Mouse (Mus musculus) left cerebral cortex, postnatal 14 days (tissue): ENCODE data around the gene Fancg. TPM values are rescaled to one million over a fixed set of nuclear protein-coding genes. Genes with fewer than 3 reads are reported as not detected.
"Not testable (repeated sequence)": the region's sequence is repeated elsewhere in the genome, so short reads cannot be mapped to it uniquely, and the experiment has no call there.

Source experiments
- DNase-seq, 2 experiments: peaks; one replicate each; pipeline ENCODE4 v3.0.0; 2021 to 2022; ENCODE audit warnings: low spot score in 2 of 2, mixed read lengths in 1 of 2
- intact Hi-C: fragments of 180-260 bp; cut with DNase I; formaldehyde crosslinking; loops from one replicate; pipeline ENCODE4 v1.15.1; 2025
- total RNA-seq, 2 experiments: library from RNA; stranded (reverse); gene quantifications; 2 replicates each; pipeline ENCODE4 v1.2.3; 2021

Gene Fancg
- total RNA-seq, 2 experiments from 2014 or later: 10.0 to 11.3 TPM

DNA sequence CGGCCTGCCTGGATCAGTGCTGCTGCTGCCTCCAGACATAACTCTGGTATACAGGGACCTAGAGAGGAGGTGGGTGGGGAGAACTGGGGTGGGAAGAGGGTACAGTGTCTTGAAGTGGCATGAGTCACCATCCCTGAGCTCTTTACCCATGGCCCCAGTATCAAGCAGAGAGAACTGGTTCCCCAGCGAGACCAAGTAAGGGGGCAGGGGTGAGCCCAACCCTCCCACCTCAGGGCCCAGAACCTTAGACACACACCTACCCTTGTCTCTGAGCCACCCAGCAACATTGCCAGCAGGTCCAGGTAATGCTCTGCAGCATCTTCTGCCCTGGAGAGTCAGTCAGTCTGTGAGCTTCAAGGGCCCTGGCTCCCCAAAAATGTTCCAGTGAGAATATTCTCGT, 5.4 kb downstream of the Fancg start:
- no peak for DNase-seq
- intact Hi-C loops: no loop called here

DNA sequence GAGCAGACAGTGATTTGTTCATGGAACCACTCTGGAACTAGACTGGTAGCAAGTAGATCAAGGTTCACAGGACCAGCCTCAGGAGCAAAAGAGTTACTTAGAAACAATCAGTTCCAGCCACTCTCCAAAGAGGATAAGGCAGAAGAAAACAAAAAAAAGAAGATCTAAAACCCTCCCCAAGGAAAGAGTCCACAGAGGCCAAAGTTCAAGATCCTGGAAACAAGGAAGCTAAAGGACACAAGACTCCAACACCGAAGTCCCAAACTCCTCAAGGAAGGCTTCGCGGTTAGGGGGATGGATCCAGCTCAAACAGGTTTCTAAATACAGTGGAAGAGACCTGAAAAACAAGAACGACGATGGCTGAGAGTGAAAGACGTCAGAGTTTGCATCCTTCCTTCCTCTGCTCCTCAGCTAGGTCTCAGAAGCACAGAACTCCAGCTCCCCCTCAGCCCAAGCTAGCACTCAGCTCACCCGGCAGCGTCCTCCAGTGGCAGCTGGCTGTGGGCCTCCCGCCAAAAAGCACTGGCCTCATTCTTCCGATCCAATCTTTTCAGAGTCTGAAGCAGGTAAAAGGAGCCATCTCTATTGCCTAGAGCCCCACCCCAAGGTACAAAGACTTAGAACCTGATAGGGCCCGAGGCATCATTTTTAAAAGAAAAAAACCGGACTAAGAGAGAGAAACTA, 7.4 kb downstream of the Fancg start:
- intact Hi-C loops: no loop called here
- DNase-seq: peak in 1 of 2 experiments; percentile 35

DNA sequence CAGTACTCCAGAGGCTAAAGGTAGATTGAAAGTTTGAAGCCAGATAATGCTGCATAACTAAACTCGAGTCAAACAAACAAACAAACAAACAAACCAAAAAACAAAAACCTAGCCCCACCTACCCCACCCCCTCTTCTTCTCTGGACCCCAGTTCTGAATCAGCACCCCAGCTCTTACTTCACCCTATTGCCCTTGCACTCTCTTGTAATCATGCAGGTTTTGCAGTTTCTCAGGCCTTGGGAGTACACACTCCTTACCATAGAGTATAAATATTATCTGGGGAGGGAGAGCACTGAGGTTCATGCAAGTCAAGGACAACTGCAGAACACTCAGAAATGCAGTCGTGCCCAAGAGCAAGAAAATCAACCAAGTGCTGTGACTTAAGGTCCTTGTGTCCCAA, 9.0 kb downstream of the Fancg start:
- intact Hi-C loops: no loop called here
- no peak for DNase-seq

DNA sequence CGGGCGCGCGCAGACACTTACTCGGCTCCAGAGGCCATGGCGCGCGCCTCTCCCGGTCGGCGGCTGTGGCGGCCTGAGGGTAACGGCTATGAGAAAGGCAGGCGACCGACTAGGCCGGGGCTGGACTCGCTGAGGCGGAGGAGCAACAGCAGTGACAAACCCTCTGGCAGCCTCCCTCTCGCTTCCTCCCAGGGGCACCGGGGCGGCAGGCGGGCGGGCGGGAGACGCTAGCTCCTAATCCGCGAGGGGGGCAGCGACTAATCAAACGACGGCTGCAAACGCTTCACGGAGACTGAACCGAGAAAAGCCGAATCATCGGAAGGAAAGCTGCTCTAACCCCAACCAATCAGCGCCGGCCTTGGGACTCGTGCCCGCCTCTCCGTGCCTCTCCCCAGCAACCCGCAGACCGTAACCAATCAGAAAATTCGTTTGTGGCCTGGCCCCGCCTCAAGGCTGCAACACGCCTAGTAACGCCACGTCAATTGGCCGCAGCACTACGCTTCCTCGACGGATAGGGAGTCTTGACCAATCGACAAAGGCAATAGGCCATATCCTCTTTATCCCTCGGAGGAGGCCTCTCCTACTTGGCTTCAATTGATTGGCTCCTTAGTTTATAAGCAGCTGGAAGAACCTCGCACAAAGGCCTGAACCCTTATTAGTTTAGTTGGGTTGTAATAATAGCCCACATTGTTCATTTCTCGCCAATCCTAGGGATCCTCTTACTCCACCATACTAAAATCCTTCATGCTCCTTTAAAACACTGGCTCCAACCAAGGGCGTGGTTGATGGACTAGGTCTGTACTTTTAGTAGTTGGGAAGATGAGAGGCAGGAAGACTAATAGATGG, 9.9 kb downstream of the Fancg start, which contains the start of gene Vcp:
Gene Vcp, minus strand, starts transcription at position 367 of the 846 bp plus-strand sequence.
- intact Hi-C loops: not testable (repeated sequence)
- DNase-seq: peak; percentile 99 to 100

GRCm38 (mm10) chr4:42999451-43000140, 10.7 kb downstream of the Fancg start:
- intact Hi-C loops: no loop called here
- DNase-seq: peak; percentile 55 to 63

GRCm38 (mm10) chr4:42998022-42998421, 12.3 kb downstream of the Fancg start:
- no peak for DNase-seq
- intact Hi-C loops: no loop called here

GRCm38 (mm10) chr4:42988296-42988695, 22.0 kb downstream of the Fancg start:
- intact Hi-C loops: no loop called here
- no peak for DNase-seq

GRCm38 (mm10) chr4:42980467-42980866, 29.8 kb downstream of the Fancg start:
- intact Hi-C loops, DNase-seq: not testable (repeated sequence)

GRCm38 (mm10) chr4:42978062-42978461, 32.2 kb downstream of the Fancg start:
- no peak for DNase-seq
- intact Hi-C loops: no loop called here

- no peak for DNase-seq
- intact Hi-C loops: no loop called here
Observed at GRCm38 (mm10) chr4:42973868-42974267, 36.4 kb downstream of the Fancg start.

DNA sequence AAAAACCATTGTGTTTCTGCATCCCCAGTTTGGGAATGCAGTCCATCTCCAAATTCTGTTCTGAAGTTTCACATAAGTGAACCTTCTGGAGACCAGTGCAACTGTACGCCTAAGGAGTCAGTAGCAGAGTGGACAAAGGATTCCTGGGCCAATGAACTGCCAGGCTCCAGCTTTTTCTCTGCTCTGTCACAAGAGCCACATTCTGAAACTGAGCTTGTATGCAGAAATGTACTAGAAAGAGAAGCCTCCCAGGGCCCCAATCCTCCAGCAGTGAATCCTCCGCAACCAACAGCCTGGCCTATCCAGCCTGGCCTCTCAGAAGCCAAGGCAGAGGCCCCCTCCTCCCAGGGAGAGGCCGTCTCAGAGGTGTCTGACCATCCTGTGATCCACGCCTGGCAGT, 37.4 kb downstream of the Fancg start:
- DNase-seq: no peak
- intact Hi-C loops: no loop called here

DNA sequence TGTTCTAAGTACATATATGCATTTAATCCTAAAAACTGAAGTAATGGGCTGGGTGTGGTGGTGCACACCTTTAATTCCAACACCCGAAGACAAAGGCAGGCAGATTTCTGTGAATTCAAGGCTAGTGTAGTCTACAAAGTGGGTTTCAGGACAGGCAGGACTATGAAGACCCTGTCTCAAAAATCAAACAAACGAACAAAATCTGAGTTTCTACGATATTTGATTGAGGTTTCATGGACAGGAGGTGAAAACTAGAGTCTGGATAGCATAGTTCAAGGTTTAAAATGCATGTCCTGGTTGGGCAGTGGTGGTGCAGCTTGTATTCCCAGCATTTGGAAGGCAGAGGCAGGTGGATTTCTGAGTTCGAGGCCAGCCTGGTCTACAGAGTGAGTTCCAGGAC, 41.0 kb downstream of the Fancg start, which contains the start of gene 1700022I11Rik:
Gene 1700022I11Rik, plus strand, starts transcription at position 301 of the 400 bp plus-strand sequence.
- intact Hi-C loops: no loop called here
- DNase-seq: no peak

DNA sequence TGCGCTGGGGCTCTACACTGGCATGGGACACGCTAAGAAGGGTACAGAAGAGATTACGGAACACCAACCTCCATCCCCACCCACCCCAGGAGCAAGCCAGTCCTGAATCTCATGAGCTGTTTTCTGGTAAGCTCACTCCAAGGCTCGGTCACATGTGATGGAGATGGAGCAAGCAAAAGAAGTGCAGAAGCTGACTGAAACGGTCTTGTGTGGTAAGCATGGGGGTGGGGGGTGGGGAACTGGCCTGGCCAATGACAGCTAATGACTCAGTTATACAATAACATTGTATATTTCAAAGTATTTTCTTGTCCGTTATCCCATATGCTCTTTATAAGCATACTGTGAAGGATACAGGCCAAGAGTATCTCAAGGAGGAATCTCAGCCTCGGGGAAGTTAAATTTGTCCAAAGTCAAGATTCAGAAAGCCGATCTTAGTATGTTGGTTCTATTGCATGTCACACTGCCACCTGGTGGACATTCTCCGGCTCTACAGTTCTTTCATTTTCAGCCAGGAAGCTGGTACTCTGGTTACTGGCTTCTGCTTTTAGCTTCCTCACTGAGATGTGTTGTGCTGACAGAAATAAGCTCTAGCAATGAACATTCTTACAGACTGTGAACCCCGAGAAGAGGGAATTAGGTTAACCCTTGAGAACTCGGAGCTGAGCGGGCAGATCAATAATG, 45.1 kb downstream of the Fancg start:
- intact Hi-C loops: loop anchor here (2.0 kb wide), 1 partner anchor 88 kb away; no protein-coding TSS in a partner anchor
- peak; percentile 74 to 85 for DNase-seq

GRCm38 (mm10) chr4:42963480-42963879, 46.8 kb downstream of the Fancg start:
- no peak for DNase-seq
- intact Hi-C loops: no loop called here

- intact Hi-C loops: no loop called here
- peak; percentile 73 to 87 for DNase-seq
Observed at GRCm38 (mm10) chr4:42961592-42961991, 48.7 kb downstream of the Fancg start.

- no peak for DNase-seq
- intact Hi-C loops: no loop called here
Observed at GRCm38 (mm10) chr4:42959382-42959781, 50.9 kb downstream of the Fancg start.

DNA sequence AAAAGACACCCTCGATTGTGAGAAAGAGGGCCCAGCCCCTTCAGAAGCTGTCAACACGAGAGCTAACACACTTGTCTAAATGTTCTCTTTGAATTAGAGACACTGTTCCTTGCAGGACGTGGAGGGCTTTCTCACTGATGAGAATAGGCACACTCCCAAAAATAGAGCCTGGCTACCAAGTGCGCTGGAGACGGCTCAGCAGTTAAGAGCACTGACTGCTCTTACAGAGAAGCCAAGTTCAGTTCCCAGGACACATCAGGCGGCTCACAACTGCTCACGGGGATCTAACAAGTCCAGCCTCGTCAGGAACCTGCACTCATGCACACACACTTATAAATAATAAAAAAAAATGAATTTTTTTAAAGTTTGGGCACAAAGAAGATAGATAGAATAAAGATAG, 51.4 kb downstream of the Fancg start:
- no peak for DNase-seq
- intact Hi-C loops: no loop called here

DNA sequence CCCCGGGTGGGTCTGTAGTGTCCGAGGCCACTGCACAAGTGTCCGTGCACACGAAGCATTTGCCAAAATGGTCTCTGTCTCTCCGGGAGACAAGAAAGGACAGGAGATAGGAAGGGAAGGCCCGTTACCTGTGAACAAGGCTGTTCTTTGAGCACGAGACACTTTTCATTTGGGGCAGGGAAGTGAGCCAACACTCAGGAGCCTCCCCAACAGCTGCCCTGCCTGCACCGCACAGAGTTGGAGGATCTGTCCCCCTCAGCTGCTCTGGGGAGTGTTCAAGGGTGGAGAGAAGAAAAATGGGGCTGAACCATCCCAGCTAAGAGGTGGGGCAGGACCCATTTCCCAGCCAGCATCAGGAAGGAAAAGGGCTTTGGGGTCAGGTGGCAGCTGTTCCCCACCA, 52.3 kb downstream of the Fancg start:
- intact Hi-C loops: no loop called here
- DNase-seq: no peak

DNA sequence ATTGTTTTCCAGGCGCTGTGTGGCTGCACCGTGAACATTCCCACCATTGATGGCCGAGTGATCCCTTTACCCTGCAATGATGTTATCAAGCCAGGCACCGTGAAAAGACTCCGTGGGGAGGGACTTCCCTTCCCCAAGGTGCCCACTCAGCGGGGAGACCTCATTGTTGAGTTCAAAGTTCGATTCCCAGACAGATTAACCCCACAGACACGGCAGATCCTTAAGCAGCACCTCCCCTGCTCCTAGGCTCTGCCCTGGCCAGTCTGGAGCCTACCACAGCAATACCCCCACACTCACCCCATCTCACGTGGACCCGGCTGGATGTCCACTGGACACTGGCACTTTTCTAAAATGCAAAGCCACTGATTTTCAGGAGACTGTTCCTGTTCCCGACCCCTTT, 53.0 kb downstream of the Fancg start:
- intact Hi-C loops: no loop called here
- no peak for DNase-seq

DNA sequence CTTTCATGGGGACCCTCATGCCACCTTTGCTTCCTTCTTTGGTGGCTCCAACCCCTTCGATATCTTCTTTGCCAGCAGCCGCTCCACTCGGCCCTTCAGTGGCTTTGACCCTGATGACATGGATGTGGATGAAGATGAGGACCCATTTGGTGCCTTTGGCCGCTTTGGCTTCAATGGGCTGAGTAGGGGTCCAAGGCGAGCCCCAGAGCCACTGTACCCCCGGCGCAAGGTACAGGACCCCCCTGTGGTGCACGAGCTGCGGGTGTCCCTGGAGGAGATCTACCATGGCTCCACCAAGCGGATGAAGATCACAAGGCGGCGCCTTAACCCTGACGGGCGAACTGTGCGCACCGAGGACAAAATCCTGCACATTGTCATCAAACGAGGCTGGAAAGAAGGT, 53.7 kb downstream of the Fancg start:
- intact Hi-C loops: no loop called here
- no peak for DNase-seq
